Mouse (Mus musculus): ENCODE results near the gene Qser1. TPM values are rescaled to one million over a fixed set of nuclear protein-coding genes. Genes with fewer than 3 reads are reported as not detected.

Qser1 gene
- total RNA-seq, 2 experiments from 2014 or later: 26.5 to 28.1 TPM

- peak in 1 of 2 experiments; percentile 18 for DNase-seq
Measured at GRCm38 (mm10) chr2:104817555-104818330, 1.2 kb upstream of the Qser1 start.

- DNase-seq: peak; percentile 92 to 94
Measured at GRCm38 (mm10) chr2:104816866-104817439, 393 bp upstream of the Qser1 start.

- DNase-seq: peak; percentile 35 to 64
Measured at GRCm38 (mm10) chr2:104815561-104816370, 794 bp downstream of the Qser1 start.

GRCm38 (mm10) chr2:104814181-104814951, 2.2 kb downstream of the Qser1 start:
- DNase-seq: no peak

GRCm38 (mm10) chr2:104805435-104805834, 11.1 kb downstream of the Qser1 start:
- no peak for DNase-seq

- peak in 1 of 2 experiments; percentile 39 for DNase-seq
Measured at GRCm38 (mm10) chr2:104774763-104775162, 41.8 kb downstream of the Qser1 start.

GRCm38 (mm10) chr2:104768697-104769096, 47.9 kb downstream of the Qser1 start:
- no peak for DNase-seq

- DNase-seq: no peak
Measured at GRCm38 (mm10) chr2:104764018-104764417, 52.5 kb downstream of the Qser1 start.

GRCm38 (mm10) chr2:104763134-104763703, 53.3 kb downstream of the Qser1 start:
- no peak for DNase-seq

- DNase-seq: no peak
Measured at GRCm38 (mm10) chr2:104750611-104751010, 65.9 kb downstream of the Qser1 start.

GRCm38 (mm10) chr2:104748652-104749183, 67.8 kb downstream of the Qser1 start:
- no peak for DNase-seq

- no peak for DNase-seq
Measured at GRCm38 (mm10) chr2:104746251-104746650, 70.3 kb downstream of the Qser1 start.

GRCm38 (mm10) chr2:104743971-104744370, 72.6 kb downstream of the Qser1 start:
- DNase-seq: no peak

GRCm38 (mm10) chr2:104743160-104743559, 73.4 kb downstream of the Qser1 start:
- DNase-seq: peak; percentile 11 to 18

- peak; percentile 92 to 95 for DNase-seq
Measured at GRCm38 (mm10) chr2:104742741-104743064, 73.9 kb downstream of the Qser1 start, which contains the start of gene Depdc7. TSS of gene Depdc7 (minus strand) at chr2:104742878.

- no peak for DNase-seq
Measured at GRCm38 (mm10) chr2:104741896-104742740, 74.4 kb downstream of the Qser1 start.

- no peak for DNase-seq
Measured at GRCm38 (mm10) chr2:104741015-104741758, 75.4 kb downstream of the Qser1 start.

- DNase-seq: no peak
Measured at GRCm38 (mm10) chr2:104740248-104740949, 76.2 kb downstream of the Qser1 start.

GRCm38 (mm10) chr2:104739691-104740090, 76.9 kb downstream of the Qser1 start:
- no peak for DNase-seq

All from heart, adult 18-20 months (tissue).